Mouse (Mus musculus): ENCODE measurements around the gene Gm4297. TPM values are rescaled to one million over a fixed set of nuclear protein-coding genes. Genes with fewer than 3 reads are reported as not detected.
"Not testable (repeated sequence)": the region's sequence is repeated elsewhere in the genome, so short reads cannot be mapped to it uniquely, and the experiment has no call there.

Gene Gm4297
- polyA plus RNA-seq (2015; fragmentation: Nextera tagmentation; extraction: Ambion mirVana): not detected in 2 replicates

DNA sequence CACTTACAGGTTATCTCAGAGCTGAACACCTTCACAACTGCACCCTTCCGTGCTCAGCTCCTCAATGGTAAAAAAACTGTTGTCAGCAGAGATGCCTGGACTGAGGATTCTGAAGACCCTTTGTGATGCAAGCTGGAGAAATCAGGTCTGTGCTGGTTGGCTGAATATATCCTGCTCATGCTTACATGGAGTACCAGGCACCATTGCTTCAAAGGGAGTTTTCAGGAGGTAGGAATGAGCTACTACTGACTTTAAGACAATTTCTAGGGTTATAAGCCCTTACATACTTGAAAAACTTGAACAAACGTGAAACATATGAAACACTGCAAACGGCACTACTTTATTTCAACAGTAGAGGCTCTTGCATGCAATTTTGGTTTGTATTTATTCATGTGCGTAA lies at the start of gene Gm4297:
Gene Gm4297 (minus strand): TSS at position 101 of the 400 bp plus-strand sequence.
- not testable (repeated sequence) for H3K9ac ChIP-seq; H3K4me2 ChIP-seq (replicated peaks); H3K36me3 ChIP-seq; H3K9me3 ChIP-seq (replicated peaks); H3K27ac ChIP-seq (replicated peaks); H3K27me3 ChIP-seq; ATAC-seq (ENCODE audit: insufficient number of reproducible peaks, low FRiP score, low TSS enrichment, low read depth); H3K4me3 ChIP-seq (replicated peaks); H3K4me1 ChIP-seq
- 80% methylated on average over 4 of the region's 4 CpGs for WGBS

Small RNA genes within 50 kb of the gene (microRNA-seq; reads per million reads assigned to microRNA genes)
- gene Gm27839 (ENCODE audit: borderline number of aligned reads) (not detected), gene Gm27910 (ENCODE audit: borderline number of aligned reads) (not detected)

Other genes starting within 250 kb of the Gm4297 start
- gene Gm5934, start 74.1 kb downstream of the Gm4297 start, polyA plus RNA-seq (2015; fragmentation: Nextera tagmentation; extraction: Ambion mirVana): not detected in 2 replicates
- not detected in 2 replicates for gene Gm5935, start 200.3 kb upstream of the Gm4297 start, polyA plus RNA-seq (2015; fragmentation: Nextera tagmentation; extraction: Ambion mirVana)

Measured in embryonic facial prominence, embryonic 15.5 days (tissue).